Mouse (Mus musculus): ENCODE data around the gene Atp6v1c2.

Atp6v1c2 gene

GRCm38 (mm10) chr12:17258431-17258830 is 70.7 kb downstream of the Atp6v1c2 start:
- DNase-seq (ENCODE audit: low read depth, low spot score), result no peak

- DNase-seq (ENCODE audit: low read depth, low spot score), result peak; percentile 74
Observed at GRCm38 (mm10) chr12:17256905-17257304, 72.3 kb downstream of the Atp6v1c2 start.

GRCm38 (mm10) chr12:17255602-17256001 is 73.6 kb downstream of the Atp6v1c2 start:
- DNase-seq (ENCODE audit: low read depth, low spot score), result peak; percentile 29

GRCm38 (mm10) chr12:17253069-17253468 is 76.1 kb downstream of the Atp6v1c2 start:
- DNase-seq (ENCODE audit: low read depth, low spot score), result peak; percentile 85

GRCm38 (mm10) chr12:17250962-17251361 is 78.2 kb downstream of the Atp6v1c2 start:
- no peak for DNase-seq (ENCODE audit: low read depth, low spot score)

- no peak for DNase-seq (ENCODE audit: low read depth, low spot score)
Observed at GRCm38 (mm10) chr12:17242041-17242440, 87.1 kb downstream of the Atp6v1c2 start.

GRCm38 (mm10) chr12:17241614-17242013 is 87.5 kb downstream of the Atp6v1c2 start:
- no peak for DNase-seq (ENCODE audit: low read depth, low spot score)

- no peak for DNase-seq (ENCODE audit: low read depth, low spot score)
Observed at GRCm38 (mm10) chr12:17241016-17241415, 88.1 kb downstream of the Atp6v1c2 start.

GRCm38 (mm10) chr12:17239428-17239688 is 89.8 kb downstream of the Atp6v1c2 start:
- DNase-seq (ENCODE audit: low read depth, low spot score), result no peak

- DNase-seq (ENCODE audit: low read depth, low spot score), result no peak
Observed at GRCm38 (mm10) chr12:17238588-17239427, 90.4 kb downstream of the Atp6v1c2 start.

GRCm38 (mm10) chr12:17235535-17236313 is 93.4 kb downstream of the Atp6v1c2 start:
- DNase-seq (ENCODE audit: low read depth, low spot score), result no peak

Measured in ES-CJ7 (cell line).